Mouse (Mus musculus): ENCODE data around the gene Gpr156.
A peak's percentile ranks its signal among the peaks of the same experiment; 100 is the strongest.

Gpr156 gene

GRCm38 (mm10) chr16:37916138-37916817 is at the start of gene Gpr156:
TSS of gene Gpr156 (plus strand) at chr16:37916496.
- DNase-seq (ENCODE audit: low read depth, low spot score): peak; percentile 63

- peak; percentile 87 for DNase-seq (ENCODE audit: low read depth, low spot score)
These were observed 48.3 kb upstream of the Gpr156 start, which contains the start of gene Lrrc58 for GRCm38 (mm10) chr16:37867791-37868505. TSS of gene Lrrc58 (plus strand) at chr16:37868389.

- DNase-seq (ENCODE audit: low read depth, low spot score): peak; percentile 82
These were observed 47.5 kb upstream of the Gpr156 start for GRCm38 (mm10) chr16:37868506-37869469.

- DNase-seq (ENCODE audit: low read depth, low spot score): no peak
These were observed 46.6 kb upstream of the Gpr156 start for GRCm38 (mm10) chr16:37869470-37870231.

DNA sequence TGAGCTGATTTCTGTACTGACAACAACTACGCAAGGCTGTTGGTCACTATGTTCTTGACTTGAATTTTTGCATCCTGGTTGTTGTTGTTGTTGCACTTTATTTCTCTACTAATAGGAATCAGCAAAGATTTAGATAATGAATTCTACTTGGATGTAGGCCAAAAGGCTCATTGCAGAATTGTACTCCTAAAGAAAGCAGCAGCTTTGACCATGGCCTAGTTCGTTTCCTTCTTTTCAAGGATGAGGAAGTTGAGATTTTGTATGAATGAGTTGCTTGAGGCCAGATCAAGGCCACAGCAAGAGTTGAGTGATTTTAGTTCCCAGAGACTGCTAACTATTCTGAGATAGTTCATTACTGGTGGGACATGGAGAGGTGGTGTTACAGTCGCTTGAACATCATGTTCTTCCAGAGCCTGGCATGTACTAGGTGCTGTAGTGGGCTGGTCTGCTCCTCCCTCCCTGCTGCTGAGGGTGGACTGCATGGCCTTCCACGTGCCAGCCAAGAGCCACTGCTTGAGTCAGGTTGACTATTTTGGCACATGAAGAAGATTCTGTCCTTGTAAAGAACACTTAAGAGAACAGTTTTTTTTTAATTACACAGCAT is 45.1 kb upstream of the Gpr156 start:
- DNase-seq (ENCODE audit: low read depth, low spot score): no peak

DNA sequence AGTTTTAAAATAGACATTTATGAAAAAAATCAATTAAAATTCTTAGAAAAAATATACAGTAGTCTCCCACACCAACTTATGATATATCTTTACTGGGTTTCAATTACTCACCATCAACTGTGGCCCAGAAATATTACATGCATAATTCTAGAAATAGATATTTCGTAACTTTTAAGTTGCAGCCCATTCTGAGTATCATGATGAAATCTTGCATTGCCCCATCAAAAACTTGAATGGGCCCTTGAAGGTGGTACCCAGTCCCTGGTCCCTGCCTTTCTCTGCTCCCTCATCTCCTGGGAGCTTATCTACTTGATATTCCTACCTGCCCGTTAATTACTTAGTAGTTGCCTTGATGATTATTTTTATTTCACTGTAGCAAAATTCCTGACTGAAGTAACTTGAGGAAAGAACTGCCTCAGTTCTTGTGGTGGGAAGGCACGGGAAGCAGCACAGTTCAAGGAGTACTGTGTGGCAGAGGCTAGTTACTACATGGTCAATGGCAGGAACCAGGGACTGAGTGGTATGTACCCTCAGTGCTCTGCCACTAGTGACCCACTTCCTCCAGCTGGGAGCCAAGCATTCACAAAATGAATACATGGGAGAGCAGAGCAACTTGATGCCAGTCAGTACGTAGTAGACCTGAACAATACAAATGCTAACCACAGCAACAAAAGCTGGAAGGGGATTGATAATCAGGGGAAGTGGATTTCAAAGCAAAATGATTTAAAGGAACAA is 41.6 kb upstream of the Gpr156 start:
- DNase-seq (ENCODE audit: low read depth, low spot score): no peak

GRCm38 (mm10) chr16:37877406-37877805 is 38.9 kb upstream of the Gpr156 start:
- DNase-seq (ENCODE audit: low read depth, low spot score): no peak

- no peak for DNase-seq (ENCODE audit: low read depth, low spot score)
These were observed 37.3 kb upstream of the Gpr156 start for GRCm38 (mm10) chr16:37878951-37879505.

DNA sequence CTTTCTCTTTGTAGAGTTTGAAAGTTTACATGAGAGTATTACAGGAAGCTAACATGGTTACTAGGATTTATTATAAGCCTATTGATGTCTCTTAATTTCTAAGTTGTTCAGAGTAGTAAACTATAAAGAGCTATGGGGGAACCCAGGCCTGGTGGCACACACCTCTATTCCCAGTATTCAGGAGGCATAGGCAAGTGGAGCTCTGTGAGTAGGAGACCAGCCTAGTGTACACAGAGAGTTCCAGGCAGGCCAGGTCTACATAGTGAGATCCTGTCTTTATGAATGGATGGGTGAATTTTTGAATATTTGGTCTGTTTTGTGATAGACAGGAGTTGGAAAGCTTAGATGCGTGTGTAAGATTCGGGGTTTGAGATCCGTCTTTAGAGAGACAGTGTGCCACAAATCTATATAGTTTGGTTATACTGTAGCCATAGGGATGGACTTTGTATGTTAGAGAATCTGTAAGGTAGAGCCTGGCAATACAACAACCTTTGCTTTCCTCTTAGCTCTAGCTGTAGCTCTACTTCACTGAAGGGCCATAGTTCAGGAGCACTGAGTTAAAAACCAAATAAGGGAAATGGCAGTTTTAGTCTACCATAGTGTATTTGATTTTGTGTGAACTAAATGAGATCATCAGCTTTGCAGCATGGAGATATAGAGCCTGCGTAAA is 36.4 kb upstream of the Gpr156 start:
- no peak for DNase-seq (ENCODE audit: low read depth, low spot score)

DNA sequence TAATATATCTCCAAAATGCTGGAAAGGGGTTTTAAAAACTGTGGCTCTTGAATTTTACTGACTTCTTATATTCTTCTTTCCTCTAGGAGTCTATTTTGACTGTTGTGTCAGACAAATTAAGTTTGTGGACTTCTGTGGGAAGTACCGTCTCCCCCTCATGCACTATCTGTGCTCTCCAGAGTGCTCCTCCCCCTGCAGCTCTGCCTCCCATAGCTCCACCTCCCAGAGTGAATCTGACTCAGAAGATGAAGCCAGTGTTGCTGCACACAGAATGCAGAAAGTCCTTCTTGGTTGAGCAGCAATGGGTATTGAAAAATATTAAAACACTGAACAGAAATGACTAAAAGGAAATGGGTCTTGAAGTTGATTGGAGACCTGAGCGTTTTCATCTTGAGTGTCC is 35.1 kb upstream of the Gpr156 start:
- DNase-seq (ENCODE audit: low read depth, low spot score): no peak

GRCm38 (mm10) chr16:37888986-37889385 is 27.3 kb upstream of the Gpr156 start:
- DNase-seq (ENCODE audit: low read depth, low spot score): no peak

- no peak for DNase-seq (ENCODE audit: low read depth, low spot score)
These were observed 23.6 kb upstream of the Gpr156 start for GRCm38 (mm10) chr16:37892667-37893066.

DNA sequence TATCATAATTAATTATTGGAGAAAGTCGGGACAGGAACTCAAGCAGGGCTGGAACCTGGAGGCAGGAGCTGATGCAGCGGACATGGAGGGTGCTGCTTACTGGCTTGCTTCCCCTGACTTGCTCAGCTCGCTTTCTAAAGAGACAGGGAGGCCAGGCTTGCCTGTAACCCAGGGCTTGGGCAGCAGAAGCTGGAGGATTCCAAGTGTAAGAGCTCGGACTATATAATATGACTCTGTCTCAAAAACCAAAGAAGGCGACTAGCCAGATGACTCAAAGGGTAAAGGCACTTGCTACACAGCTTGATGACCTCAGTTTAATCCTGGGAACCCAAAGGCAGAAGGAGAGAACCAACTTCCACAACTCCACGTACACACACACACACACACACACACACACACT is 22.9 kb upstream of the Gpr156 start:
- no peak for DNase-seq (ENCODE audit: low read depth, low spot score)

DNA sequence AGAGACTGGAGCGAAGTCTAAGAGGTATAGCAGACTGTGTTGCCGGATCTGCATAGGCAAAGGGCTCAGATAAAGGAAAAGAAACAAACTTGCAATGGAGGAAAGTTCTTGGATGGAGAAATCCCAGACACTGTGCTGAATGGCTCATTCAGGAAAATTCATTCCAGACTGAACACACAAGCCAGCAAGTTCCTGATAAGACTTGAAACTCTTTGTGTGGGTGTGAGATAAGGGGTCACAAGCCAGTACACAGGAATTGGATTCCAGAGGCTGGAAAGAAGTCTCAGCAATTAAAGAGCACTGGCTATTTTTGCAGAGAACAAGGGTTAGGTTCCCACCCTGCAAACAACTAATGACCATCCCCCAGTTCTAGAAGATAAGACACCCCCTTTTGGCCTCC is 22.4 kb upstream of the Gpr156 start:
- DNase-seq (ENCODE audit: low read depth, low spot score): no peak

GRCm38 (mm10) chr16:37898790-37899189 is 17.5 kb upstream of the Gpr156 start:
- DNase-seq (ENCODE audit: low read depth, low spot score): no peak

- peak; percentile 38 for DNase-seq (ENCODE audit: low read depth, low spot score)
These were observed 16.9 kb upstream of the Gpr156 start for GRCm38 (mm10) chr16:37899357-37899756.

- DNase-seq (ENCODE audit: low read depth, low spot score): no peak
These were observed 15.0 kb upstream of the Gpr156 start for GRCm38 (mm10) chr16:37901318-37901717.

- DNase-seq (ENCODE audit: low read depth, low spot score): no peak
These were observed 9.8 kb upstream of the Gpr156 start for GRCm38 (mm10) chr16:37906456-37906855.

DNA sequence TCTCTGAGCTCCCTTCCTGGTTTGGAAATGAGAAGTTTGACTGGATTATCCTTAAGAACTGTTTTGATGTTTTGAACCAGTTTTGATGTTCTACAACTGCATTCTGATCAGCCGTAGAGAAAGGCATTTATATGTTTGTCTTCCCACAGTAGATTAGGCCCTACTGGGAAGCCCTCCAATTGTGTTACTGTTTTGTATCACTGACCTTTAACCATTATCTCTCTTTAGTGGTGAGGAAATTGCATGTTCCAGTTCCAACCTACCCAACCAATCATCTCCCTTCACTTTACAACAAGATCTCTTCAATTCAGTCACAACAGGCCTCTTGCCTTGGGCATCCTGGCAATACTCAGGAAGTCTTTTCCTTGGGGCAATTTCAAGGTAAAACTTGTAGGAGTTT is 5.2 kb upstream of the Gpr156 start:
- no peak for DNase-seq (ENCODE audit: low read depth, low spot score)
